Mouse (Mus musculus): ENCODE results near the gene Lrrtm4.

The Lrrtm4 gene

GRCm38 (mm10) chr6:80303568-80303967, 284.9 kb downstream of the Lrrtm4 start:
- DNase-seq (ENCODE audit: extremely low spot score, low spot score), result no peak

- DNase-seq (ENCODE audit: extremely low spot score, low spot score), result no peak
Observed at GRCm38 (mm10) chr6:80328391-80328790, 309.7 kb downstream of the Lrrtm4 start.

DNA sequence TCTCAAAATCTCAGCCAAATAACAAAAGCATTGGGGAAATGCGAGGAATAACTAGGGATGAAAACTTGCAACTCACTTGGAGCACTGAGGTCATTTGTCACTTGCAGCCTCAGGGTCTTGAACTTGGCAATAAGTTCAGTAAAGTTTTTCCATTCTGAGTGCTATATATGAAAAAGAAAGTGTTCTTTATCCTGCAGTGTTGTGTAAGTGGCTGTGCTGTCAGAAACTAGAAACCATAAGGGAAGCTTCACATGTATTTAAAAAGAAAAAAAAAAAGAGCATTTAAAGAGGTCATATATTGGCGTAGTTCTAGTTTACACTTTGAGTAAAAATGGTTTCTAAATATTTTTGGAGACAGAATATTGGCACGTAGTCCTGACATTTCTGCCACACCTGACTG, 313.1 kb downstream of the Lrrtm4 start:
- DNase-seq (ENCODE audit: extremely low spot score, low spot score), result no peak

DNA sequence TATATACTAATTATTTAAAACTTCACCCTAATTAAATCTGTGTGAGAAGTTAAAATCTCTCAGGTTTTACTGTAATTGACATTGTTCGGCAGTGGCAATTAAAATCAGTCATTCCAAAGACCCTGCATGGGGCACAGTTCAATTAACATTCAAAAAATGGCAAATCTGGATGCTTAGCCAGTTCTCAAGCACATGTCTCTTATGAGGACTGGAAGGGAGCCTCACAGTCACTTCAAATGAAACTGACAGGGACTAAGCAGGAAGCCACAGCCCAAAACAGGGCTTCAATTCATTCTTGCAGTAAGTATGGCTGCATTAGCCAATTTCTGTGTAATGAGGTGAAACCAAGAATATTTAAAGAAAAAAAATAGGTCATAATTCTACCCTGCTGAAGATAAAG, 333.6 kb downstream of the Lrrtm4 start:
- DNase-seq (ENCODE audit: extremely low spot score, low spot score), result no peak

DNA sequence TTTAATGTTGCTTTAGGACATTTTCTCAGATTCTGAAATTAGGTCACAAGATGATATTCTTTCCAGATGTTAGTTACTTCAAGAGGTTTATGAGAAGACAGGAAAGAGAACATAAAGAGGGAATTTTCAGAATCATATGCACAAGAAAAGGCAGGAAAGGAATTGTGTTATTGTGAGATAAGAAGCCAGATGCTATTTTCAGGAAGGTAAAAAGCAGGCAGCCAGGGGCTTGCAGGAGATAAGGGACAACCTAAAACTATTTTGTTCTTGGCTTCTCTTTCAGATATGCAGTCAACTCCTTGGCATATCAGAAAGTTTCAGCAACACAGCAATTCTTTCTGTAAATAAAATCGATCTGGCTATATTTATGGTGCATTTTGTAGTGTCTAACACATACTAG, 338.4 kb downstream of the Lrrtm4 start:
- DNase-seq (ENCODE audit: extremely low spot score, low spot score), result no peak

DNA sequence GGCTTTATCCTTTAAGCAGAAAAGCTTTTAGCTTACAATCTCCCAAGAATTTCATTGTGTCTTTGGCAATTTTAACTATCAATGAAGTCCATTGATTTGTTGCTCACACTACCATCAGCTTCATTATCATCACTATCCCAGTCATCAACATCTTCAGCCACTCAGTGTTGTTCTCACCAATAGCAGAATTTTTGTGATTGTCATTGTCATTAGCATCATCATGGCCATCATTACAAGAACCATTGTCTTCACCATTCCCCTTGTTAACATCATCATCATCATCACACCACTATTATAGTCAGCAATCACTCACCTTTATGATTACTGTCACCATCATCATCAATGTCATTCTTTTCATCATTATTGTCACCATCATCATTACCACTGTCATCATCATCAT, 344.9 kb downstream of the Lrrtm4 start:
- no peak for DNase-seq (ENCODE audit: extremely low spot score, low spot score)

DNA sequence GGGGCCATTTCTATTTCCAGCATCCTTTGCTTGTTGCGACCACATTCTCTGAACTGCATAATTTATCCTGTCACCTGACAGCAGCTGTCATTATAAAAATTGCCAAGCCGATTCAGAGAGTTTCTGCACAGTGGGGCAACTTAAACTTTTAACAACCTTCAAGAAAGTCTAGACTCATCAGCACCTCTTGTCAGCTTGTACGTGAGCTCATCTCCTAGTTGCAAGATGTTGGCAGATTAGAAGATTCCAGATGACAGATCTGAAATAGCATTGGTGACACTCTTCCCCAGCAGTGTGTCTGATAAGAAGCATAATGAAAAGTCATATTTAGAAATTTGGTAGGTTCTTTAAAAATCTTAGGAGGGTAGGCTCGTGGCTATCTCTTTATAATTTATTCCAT, 347.9 kb downstream of the Lrrtm4 start:
- DNase-seq (ENCODE audit: extremely low spot score, low spot score), result no peak

DNA sequence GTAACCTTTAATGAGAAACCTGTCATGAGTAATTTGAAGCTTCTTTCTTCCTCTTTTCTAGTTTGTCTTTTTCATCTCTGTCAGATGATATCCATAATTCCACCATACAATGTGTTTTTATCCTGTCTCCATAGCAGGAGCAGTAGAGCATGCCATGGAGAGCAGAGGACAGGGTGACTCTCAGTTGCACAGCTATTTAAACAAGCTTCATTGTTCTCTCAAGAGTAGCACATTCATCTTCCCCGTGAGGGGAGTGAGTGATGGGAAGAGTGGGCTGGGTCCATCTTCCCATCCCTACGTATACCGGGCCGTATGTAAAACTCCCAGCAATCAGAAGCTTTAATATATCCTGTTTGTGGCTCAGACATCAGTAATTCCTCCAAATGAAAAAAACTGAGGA, 370.9 kb downstream of the Lrrtm4 start:
- DNase-seq (ENCODE audit: extremely low spot score, low spot score), result no peak

- DNase-seq (ENCODE audit: extremely low spot score, low spot score), result no peak
Observed at GRCm38 (mm10) chr6:80406757-80407156, 388.1 kb downstream of the Lrrtm4 start.

DNA sequence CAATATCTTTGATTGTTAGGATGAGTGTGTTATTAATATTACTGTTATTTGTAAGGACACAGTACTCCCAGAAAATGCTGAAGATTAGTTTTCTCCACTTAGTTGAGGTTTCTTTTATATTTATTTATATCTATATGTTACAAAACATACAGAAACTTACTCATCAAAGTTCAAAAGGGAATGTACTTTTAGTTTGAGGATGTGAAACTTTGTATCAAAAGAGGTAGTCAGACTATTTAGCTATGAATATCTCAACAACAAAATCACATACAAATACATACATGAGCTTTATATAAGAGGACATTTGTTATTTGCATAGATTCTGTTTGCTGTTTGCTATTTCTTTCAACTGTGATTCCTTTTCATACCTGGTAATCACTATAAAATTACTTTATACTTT, 421.5 kb downstream of the Lrrtm4 start:
- DNase-seq (ENCODE audit: extremely low spot score, low spot score), result no peak

GRCm38 (mm10) chr6:80470546-80470945, 451.9 kb downstream of the Lrrtm4 start:
- no peak for DNase-seq (ENCODE audit: extremely low spot score, low spot score)

GRCm38 (mm10) chr6:80476153-80476552, 457.5 kb downstream of the Lrrtm4 start:
- DNase-seq (ENCODE audit: extremely low spot score, low spot score), result no peak

DNA sequence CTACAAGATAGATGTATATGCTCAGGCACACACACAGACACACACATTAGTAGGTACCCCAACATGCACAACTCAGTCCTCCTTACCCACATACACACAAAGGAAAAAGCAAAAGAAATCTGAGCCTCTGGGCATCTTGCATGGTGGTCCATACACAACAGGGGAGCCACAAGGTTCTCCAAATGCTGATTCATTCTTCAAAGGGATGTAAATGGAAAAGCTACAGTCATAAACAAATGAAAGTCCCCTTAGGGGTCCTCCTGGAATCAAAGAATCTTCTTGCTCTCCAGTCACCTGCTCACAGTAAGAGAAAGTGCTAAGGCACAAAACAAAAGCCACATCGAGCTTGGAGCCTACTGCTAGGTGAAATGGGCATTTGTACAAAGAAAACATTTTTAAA, 526.3 kb downstream of the Lrrtm4 start:
- DNase-seq (ENCODE audit: extremely low spot score, low spot score), result no peak

DNA sequence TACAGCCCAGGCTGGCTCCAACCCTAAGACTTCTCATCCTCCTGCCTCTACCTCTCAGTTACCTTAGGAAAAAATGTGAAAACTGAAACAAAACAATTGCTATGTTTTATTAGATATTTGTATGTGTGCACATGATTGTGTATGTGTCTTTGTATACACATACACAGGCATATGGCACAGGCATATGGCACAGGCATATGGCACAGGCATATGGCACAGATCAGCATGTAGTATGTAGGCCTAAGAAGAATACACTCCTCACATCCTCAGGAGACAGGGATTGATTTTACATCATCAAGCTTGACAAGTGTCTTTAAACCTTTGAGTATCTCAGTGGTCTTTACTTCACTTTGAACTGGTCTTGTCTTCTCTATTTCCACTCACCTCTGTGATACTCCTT, 531.2 kb downstream of the Lrrtm4 start:
- no peak for DNase-seq (ENCODE audit: extremely low spot score, low spot score)

- no peak for DNase-seq (ENCODE audit: extremely low spot score, low spot score)
Observed at GRCm38 (mm10) chr6:80553398-80553797, 534.7 kb downstream of the Lrrtm4 start.

DNA sequence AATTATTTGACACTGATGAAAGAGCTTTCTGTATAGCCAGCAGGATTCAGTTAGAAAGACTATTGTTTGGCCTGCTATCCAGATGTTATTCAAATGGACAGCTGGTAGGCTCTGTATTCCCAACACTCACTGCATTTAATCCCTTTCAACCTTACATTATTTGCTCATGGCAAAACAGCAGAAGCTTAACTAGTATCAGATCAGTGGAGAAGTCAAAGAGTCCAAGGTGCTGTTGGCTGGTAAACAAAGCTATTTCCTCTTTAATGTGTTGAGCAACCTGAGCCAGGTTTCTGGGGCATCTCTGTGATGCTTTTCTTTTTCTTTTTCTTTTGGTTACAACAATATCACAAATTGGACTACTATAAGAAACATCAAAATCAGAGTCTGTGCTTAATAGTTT, 536.3 kb downstream of the Lrrtm4 start:
- DNase-seq (ENCODE audit: extremely low spot score, low spot score), result no peak

DNA sequence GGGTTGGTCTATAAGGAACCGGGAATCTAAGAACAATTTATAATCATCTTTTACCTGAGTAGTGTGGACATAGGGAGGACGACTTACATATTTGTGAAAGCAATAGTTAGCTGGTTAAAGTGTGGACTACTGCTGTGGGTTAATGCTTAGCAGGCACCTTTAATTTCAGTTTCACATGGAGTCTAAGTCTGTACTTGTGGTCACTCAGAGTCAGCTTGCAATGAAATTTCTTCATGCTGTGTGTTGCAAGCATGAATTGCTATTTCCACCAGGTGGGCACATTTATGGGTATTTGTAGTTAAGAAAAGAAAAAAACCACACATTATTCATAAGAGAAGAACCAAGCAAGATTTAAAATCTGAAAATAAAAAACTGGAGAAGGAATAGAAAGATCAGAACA, 558.5 kb downstream of the Lrrtm4 start:
- no peak for DNase-seq (ENCODE audit: extremely low spot score, low spot score)

DNA sequence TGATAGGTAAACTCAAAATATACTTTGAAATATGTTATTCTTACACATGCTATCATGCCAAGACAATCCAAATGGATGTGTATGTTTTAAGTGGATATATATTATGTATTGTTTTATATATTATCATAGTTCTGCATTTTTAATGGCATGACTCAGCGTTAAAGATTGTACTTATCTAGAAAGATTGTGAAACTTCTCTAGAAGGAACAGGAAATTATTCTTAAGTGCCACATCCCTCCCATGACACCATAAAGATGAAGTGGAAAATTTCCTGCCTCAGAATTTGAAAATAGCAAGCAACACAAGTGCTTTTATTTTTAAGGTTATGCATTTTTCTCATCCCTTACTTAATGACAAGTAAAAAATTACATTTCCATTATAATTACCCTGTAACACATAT, 563.5 kb downstream of the Lrrtm4 start:
- no peak for DNase-seq (ENCODE audit: extremely low spot score, low spot score)

DNA sequence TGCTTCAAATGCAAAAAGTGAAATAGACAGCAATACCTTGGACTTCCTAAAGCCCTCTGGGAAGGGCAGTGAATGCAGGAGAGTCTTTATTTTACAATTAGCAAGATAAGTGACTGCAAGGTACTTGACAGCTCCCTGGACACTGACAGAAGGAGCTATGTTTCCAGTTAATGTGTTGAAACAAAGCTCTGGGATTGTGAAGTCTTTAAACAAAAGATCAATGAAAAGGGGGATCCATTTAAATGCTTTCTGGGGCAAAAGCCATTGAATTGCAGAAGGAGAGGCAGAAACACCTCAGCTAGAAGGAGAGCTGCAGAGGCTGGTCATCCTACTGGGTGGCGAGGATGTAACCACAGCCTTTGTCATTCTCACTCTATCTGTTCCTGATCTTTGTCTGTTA, 571.1 kb downstream of the Lrrtm4 start:
- DNase-seq (ENCODE audit: extremely low spot score, low spot score), result no peak

DNA sequence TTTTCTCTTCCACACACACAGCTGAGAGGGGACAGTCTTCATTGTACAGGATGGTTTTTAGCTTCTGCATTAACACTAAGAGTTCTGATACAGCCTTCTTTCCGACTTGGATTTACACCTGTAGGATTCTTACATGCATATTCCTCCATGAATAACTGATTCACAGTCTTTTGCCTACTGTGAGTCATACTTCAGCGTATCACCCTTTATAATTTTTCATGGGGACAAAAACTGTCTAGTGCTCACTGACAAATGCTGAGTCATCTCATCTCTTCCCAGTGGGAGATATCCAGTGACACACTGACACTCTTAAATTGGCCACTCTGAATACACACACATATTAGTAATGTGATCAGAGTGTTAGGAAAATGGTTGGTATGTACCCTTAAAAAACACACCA, 600.8 kb downstream of the Lrrtm4 start:
- no peak for DNase-seq (ENCODE audit: extremely low spot score, low spot score)

GRCm38 (mm10) chr6:80622676-80623334, 604.1 kb downstream of the Lrrtm4 start:
- no peak for DNase-seq (ENCODE audit: extremely low spot score, low spot score)

- no peak for DNase-seq (ENCODE audit: extremely low spot score, low spot score)
Observed at GRCm38 (mm10) chr6:80625509-80625908, 606.8 kb downstream of the Lrrtm4 start.

DNA sequence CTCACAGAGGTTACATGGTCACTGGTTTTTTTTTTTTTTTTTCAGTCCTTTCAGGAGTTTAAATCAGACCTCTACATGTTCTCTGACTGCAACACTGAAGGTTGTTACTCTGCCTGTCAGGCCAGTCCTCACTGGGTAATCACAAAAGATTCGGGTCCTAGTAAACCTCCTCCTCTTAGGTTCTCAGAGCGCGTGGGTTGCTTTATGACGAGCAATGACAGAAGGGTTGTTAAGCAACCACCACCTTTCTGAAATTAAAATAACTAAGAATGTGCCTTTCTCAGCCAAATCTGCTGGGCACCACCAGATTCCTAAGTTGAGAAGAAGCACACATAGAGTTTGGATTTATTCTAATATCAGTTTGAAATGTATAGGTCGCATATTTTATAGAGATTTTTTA, 644.1 kb downstream of the Lrrtm4 start:
- DNase-seq (ENCODE audit: extremely low spot score, low spot score), result no peak

DNA sequence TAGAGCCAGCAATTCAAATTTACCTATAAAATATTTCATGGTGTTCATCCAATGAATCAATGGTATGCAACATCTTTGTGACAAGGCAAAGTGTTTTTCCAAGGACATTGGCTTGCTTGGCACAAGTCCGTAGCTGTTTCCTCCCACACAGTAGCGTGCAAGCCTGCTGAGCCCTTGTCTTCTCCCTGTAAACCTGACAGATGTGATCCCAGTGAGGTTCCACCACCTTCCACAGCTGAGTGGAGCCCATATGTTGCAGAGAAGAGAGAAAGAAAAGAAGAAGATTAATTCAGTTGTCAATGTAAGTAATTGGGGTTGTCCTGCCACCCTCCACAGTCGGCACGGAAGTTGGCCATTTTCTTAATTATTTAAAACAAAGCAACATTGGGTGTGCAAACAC, 645.4 kb downstream of the Lrrtm4 start:
- DNase-seq (ENCODE audit: extremely low spot score, low spot score), result peak; percentile 13

Data from neural tube, embryonic 10.5 days (tissue).